Mouse (Mus musculus) neural tube, embryonic 15.5 days (tissue): Measurements from ENCODE around the gene Zeb2. TPM values are rescaled to one million over a fixed set of nuclear protein-coding genes. Genes with fewer than 3 reads are reported as not detected.

Experiments
- ATAC-seq: fragments of 200-750 bp; cut with Nextera tagmentation; 2 replicates; pipeline ENCODE4 v1.8.0; 2017; ENCODE audit warnings: mild to moderate bottlenecking, moderate TSS enrichment, moderate library complexity; ENCODE audit not compliant: low FRiP score
- H3K27ac ChIP-seq: fragments of 300-500 bp; sonication (generic); replicated peaks from 2 replicates; pipeline ENCODE4 v1.5.1; 2015; ENCODE audit warnings: mild to moderate bottlenecking, inconsistent platforms
- H3K27me3 ChIP-seq: fragments of 300-500 bp; sonication (generic); replicated peaks from 2 replicates; pipeline ENCODE4 v1.6.1; 2015; ENCODE audit warnings: inconsistent platforms
- H3K36me3 ChIP-seq: fragments of 300-500 bp; sonication (generic); 2 replicates; pipeline ENCODE4 v1.6.1; 2015; ENCODE audit warnings: inconsistent platforms
- H3K4me1 ChIP-seq: fragments of 300-500 bp; sonication (generic); 2 replicates; pipeline ENCODE4 v1.6.1; 2015; ENCODE audit warnings: inconsistent platforms
- H3K4me2 ChIP-seq: fragments of 300-500 bp; sonication (generic); 2 replicates; pipeline ENCODE4 v1.6.1; 2015; ENCODE audit warnings: inconsistent platforms, mild to moderate bottlenecking, moderate library complexity
- H3K4me3 ChIP-seq: fragments of 300-500 bp; sonication (generic); replicated peaks from 2 replicates; pipeline ENCODE4 v1.5.1; 2015; ENCODE audit warnings: mild to moderate bottlenecking, inconsistent platforms
- H3K9ac ChIP-seq: fragments of 300-500 bp; sonication (generic); replicated peaks from 2 replicates; pipeline ENCODE4 v1.6.1; 2015; ENCODE audit warnings: mild to moderate bottlenecking, inconsistent platforms
- H3K9me3 ChIP-seq: fragments of 300-500 bp; sonication (generic); replicated peaks from 2 replicates; pipeline ENCODE4 v1.6.1; 2016; ENCODE audit warnings: inconsistent platforms
- WGBS: fragments of 180-500 bp; shearing (Covaris S2); methylation state at CpG from one replicate; pipeline ENCODE4 v1.1.7; 2015; ENCODE audit warnings: mixed read lengths; 5-methylcytosine and 5-hydroxymethylcytosine counted together
- microRNA-seq: library from miRNA; unstranded; fragments of <30 nt; microRNA quantifications from one replicate; pipeline ENCODE4, GENCODE M21; 2017
- polyA plus RNA-seq: library from polyadenylated mRNA; unstranded; fragments of >200 nt; fragmentation: Nextera tagmentation; extraction: Ambion mirVana; gene quantifications from 2 replicates; pipeline ENCODE4 v1.2.1, GENCODE M21; 2015

The Zeb2 gene
- polyA plus RNA-seq, 1 experiment from 2014 or later: 40.5 TPM

DNA sequence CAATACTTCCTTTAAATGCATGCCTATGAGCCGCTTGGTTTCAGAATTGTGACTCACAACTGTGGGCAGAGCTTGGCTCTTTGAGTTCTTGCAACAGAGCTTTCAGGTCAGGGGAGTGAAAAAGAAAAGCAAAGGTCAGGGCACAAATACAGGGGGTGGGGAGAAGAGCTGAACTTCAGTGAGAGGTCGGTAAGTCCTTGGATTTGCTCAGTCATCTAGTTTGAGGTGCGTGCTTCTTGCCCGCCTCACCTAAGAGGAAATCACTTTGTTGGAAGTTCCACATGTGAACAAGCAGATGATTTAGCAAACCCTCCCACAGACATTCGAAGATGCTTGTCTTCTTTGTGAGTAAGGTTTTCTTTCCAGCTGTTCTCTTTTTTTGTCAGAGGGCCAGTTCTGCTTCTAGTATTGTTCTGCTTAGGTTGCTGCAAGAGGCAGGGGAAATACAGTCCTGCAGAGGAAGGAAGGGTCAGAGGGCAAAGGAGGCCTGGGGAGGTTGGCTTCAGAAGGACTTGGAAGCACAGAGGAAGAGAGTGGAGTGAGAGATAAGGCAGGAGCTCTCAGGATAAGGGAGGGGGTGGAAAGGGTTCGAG, 164.3 kb downstream of the Zeb2 start:
- Histone ChIP-seq H3K9ac (no peak overlapping the region), H3K9me3 (no peaks in the 10 kb centered on the region), H3K27me3 (no peaks in the 10 kb centered on the region), H3K4me3 (no peak overlapping the region), H3K36me3 (no peaks in the 10 kb centered on the region), H3K4me1 (no peaks in the 10 kb centered on the region), H3K4me2 (no peak overlapping the region), H3K27ac (no peak overlapping the region)
- ATAC-seq: no peak
- 45% methylated on average over 6 of the region's 6 CpGs for WGBS

DNA sequence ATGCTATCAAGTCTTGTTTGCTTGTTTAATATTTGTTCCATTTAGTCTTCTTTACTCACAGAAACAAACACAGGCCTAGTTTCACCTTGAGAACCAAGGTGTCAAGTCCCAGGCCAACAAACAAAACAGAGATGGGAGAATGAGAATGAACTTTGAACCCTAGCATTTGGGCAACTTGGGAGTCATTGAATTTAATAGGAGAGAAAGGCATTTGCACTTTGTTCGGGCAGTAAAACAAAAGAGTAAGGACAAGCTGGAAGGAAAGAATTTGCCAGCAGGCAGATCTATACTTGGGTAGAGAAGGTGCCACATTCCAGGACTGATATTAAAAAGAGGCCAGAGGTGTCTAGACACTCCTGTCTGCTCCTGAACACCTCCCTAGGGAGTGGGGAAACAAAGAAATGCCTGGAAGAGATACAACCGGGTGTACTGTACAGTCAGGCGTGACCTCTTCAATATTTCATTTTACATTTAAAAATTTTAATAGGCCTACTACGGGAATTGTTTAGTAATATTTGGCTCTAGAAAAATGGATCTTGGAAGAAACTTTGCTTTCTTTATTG, 165.5 kb downstream of the Zeb2 start:
- no peaks in the 10 kb centered on the region for H3K27me3 ChIP-seq
- no peak for ATAC-seq
- no peaks in the 10 kb centered on the region for H3K9me3 ChIP-seq
- no peak overlapping the region for H3K4me2 ChIP-seq
- H3K27ac ChIP-seq: no peak overlapping the region
- H3K4me1 ChIP-seq: no peaks in the 10 kb centered on the region
- H3K36me3 ChIP-seq: no peaks in the 10 kb centered on the region
- 67% methylated on average over 4 of the region's 4 CpGs for WGBS
- H3K9ac ChIP-seq: no peak overlapping the region
- no peak overlapping the region for H3K4me3 ChIP-seq

- H3K9me3 ChIP-seq: no peaks in the 10 kb centered on the region
- WGBS: 95% methylated on average over 2 of the region's 2 CpGs
- no peak for ATAC-seq
Observed at GRCm38 (mm10) chr2:44944689-44945088, 172.5 kb downstream of the Zeb2 start.

More at GRCm38 (mm10) chr2:44944689-44945088, 172.5 kb downstream of the Zeb2 start:
- H3K4me3 ChIP-seq: no peak overlapping the region
- no peaks in the 10 kb centered on the region for H3K36me3 ChIP-seq
- H3K9ac ChIP-seq: no peak overlapping the region
- no peak overlapping the region for H3K4me2 ChIP-seq
- no peaks in the 10 kb centered on the region for H3K4me1 ChIP-seq
- H3K27ac ChIP-seq: no peak overlapping the region
- H3K27me3 ChIP-seq: no peaks in the 10 kb centered on the region

Small RNA genes within 50 kb of the gene (microRNA-seq; reads per million reads assigned to microRNA genes)
- gene Mir5129: 0.52 reads per million

Other genes starting within 250 kb of the Zeb2 start
- 19.7 and 24.2 TPM in 2 replicates for gene Gtdc1, start 189.7 kb downstream of the Zeb2 start, polyA plus RNA-seq